Mouse (Mus musculus) gastrocnemius, postnatal 14 days (tissue): ENCODE results near the gene Glt1d1. TPM values are rescaled to one million over a fixed set of nuclear protein-coding genes. Genes with fewer than 3 reads are reported as not detected.

Experiments used
- DNase-seq: peaks from one replicate; pipeline ENCODE4 v3.0.0; 2021; ENCODE audit warnings: mixed read lengths
- intact Hi-C: fragments of 180-260 bp; cut with DNase I; formaldehyde crosslinking; loops from one replicate; pipeline ENCODE4 v1.15.1; 2025; ENCODE audit warnings: low total_unique reads
- total RNA-seq, 2 experiments: library from RNA; stranded (reverse); gene quantifications; 2 replicates each; pipeline ENCODE4 v1.2.3; 2021

Gene Glt1d1
- total RNA-seq, 2 experiments from 2014 or later: not detected

- intact Hi-C loops: no loop called here
- no peak for DNase-seq
These were observed 123.9 kb downstream of the Glt1d1 start for GRCm38 (mm10) chr5:127756011-127756410.

- intact Hi-C loops: no loop called here
- no peak for DNase-seq
These were observed 124.8 kb downstream of the Glt1d1 start for GRCm38 (mm10) chr5:127756671-127757423.

GRCm38 (mm10) chr5:127758576-127758975 is 126.5 kb downstream of the Glt1d1 start:
- intact Hi-C loops: no loop called here
- no peak for DNase-seq

Other genes with a start within 250 kb of the Glt1d1 start
- 10 to 100 TPM in 1 of 2 experiments, 1 to 10 TPM in 1; 8.3 to 11.1 TPM for gene Slc15a4, start 635 bp downstream of the Glt1d1 start, total RNA-seq